In genomic region chr2:103493827-103494226, GRCm38 (mm10) we compare ENCODE assay signal across 18 mouse cellular contexts.
"Had no signal": no experiment of that assay in that cellular context is flagged by ENCODE, and none has a peak within 500 bp of the region (broad histone marks: within the 10 kb centered on the region; RNA-seq: fewer than 3 reads in every experiment).

No protein-coding gene starts in this region.

- DNase-seq: kidney, adult 18-20 months; kidney, adult 9 months; kidney, postnatal 14 days; kidney, postnatal 4 days; left cerebral cortex, postnatal 4 days; lung, embryonic 14.5 days; right cerebral cortex, postnatal 4 days; thymus, postnatal 25 days had no signal

- H3K4me3 ChIP-seq: limb, embryonic 12.5 days; limb, embryonic 15.5 days; megakaryocyte, embryonic 14.5 days; midbrain, embryonic 10.5 days; midbrain, embryonic 13.5 days; stomach, embryonic 15.5 days had no signal

- H3K4me2 ChIP-seq: limb, embryonic 12.5 days; limb, embryonic 15.5 days; lung, embryonic 14.5 days; midbrain, embryonic 13.5 days; stomach, embryonic 15.5 days had no signal

- H3K4me1 ChIP-seq: limb, embryonic 15.5 days; midbrain, embryonic 13.5 days; stomach, embryonic 15.5 days had no signal

- H3K36me3 ChIP-seq: limb, embryonic 12.5 days; limb, embryonic 15.5 days; midbrain, embryonic 10.5 days; midbrain, embryonic 13.5 days; stomach, embryonic 15.5 days had no signal

- H3K9me3 ChIP-seq: limb, embryonic 12.5 days; limb, embryonic 15.5 days; megakaryocyte, embryonic 14.5 days; midbrain, embryonic 10.5 days; midbrain, embryonic 13.5 days; stomach, embryonic 15.5 days had no signal

- ATAC-seq: inflammation-experienced regulatory T-cells, adult 6 months; lung, postnatal 0 days; midbrain, embryonic 13.5 days; midbrain, embryonic 16.5 days had no signal

- H3K27ac ChIP-seq: limb, embryonic 12.5 days; limb, embryonic 15.5 days; macrophage; midbrain, embryonic 10.5 days; midbrain, embryonic 13.5 days; stomach, embryonic 15.5 days had no signal

- H3K27me3 ChIP-seq: limb, embryonic 12.5 days; limb, embryonic 15.5 days; midbrain, embryonic 13.5 days; stomach, embryonic 15.5 days had no signal

- H3K9ac ChIP-seq: limb, embryonic 12.5 days; limb, embryonic 15.5 days; lung, embryonic 14.5 days; midbrain, embryonic 13.5 days; stomach, embryonic 15.5 days had no signal
